Mouse (Mus musculus): ENCODE results near the gene Amy2a3. TPM values are rescaled to one million over a fixed set of nuclear protein-coding genes. Genes with fewer than 3 reads are reported as not detected.
"Not testable (repeated sequence)": the region's sequence is repeated elsewhere in the genome, so short reads cannot be mapped to it uniquely, and the experiment has no call there.

Amy2a3 gene
- polyA plus RNA-seq (2016; fragmentation: Nextera tagmentation; extraction: Ambion mirVana): not detected in 2 replicates

DNA sequence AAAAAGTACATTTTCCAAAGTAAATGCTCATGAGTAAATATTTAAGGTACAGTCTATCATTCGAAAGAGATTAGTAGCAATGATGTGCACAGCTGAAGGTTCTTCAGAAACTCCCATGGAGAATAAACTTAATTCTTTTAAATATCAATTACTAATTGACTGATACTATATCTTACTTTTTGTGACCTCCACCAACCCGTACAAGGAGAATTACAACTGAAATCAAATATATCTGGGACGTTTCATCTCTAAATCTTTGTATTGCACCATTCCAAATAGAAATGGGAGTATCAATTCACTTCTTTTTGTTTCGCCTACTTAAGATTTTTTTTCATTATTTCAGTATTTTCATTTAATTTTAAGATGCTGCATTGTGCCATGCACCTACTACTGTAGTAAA lies at the start of gene Amy2a3:
TSS of gene Amy2a3 (minus strand) at position 101 of the 400 bp plus-strand sequence.
- not testable (repeated sequence) for H3K9me3 ChIP-seq; H3K36me3 ChIP-seq; H3K9ac ChIP-seq (replicated peaks); H3K4me1 ChIP-seq; ATAC-seq (ENCODE audit: low FRiP score, low read depth); H3K4me2 ChIP-seq (replicated peaks); H3K27ac ChIP-seq (replicated peaks); H3K27me3 ChIP-seq; H3K4me3 ChIP-seq
- WGBS: no CpG with 5 or more reads among the region's 4 CpGs

DNA sequence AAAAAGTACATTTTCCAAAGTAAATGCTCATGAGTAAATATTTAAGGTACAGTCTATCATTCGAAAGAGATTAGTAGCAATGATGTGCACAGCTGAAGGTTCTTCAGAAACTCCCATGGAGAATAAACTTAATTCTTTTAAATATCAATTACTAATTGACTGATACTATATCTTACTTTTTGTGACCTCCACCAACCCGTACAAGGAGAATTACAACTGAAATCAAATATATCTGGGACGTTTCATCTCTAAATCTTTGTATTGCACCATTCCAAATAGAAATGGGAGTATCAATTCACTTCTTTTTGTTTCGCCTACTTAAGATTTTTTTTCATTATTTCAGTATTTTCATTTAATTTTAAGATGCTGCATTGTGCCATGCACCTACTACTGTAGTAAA lies 32.7 kb upstream of the Amy2a3 start, which contains the start of gene Amy2a2:
TSS of gene Amy2a2 (minus strand) at position 101 of the 400 bp plus-strand sequence.
- no CpG with 5 or more reads among the region's 4 CpGs for WGBS
- not testable (repeated sequence) for ATAC-seq (ENCODE audit: low FRiP score, low read depth); H3K9me3 ChIP-seq; H3K36me3 ChIP-seq; H3K4me2 ChIP-seq (replicated peaks); H3K27ac ChIP-seq (replicated peaks); H3K9ac ChIP-seq (replicated peaks); H3K4me3 ChIP-seq; H3K27me3 ChIP-seq; H3K4me1 ChIP-seq

DNA sequence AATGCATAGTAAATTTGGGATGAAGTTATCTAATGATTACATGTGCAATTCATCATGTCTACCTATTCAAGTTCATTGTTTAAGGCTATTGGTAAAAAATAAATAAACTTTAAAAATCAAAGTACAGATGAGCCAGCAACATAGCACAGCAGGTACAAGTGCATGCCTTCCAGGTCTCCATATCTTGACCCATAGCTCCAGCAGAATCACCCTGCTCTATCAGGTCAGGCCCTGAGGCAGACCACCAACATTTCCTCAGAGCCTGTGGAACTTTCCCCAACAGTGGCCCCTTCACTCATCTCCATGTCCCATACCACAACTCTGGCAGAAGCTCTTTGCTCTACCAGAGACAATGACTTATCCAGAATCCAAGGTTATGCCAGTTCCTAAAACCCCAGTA lies 21.6 kb upstream of the Amy2a3 start:
- not testable (repeated sequence) for H3K9me3 ChIP-seq; H3K4me2 ChIP-seq (replicated peaks); H3K4me3 ChIP-seq; H3K4me1 ChIP-seq; H3K9ac ChIP-seq (replicated peaks); H3K36me3 ChIP-seq; ATAC-seq (ENCODE audit: low FRiP score, low read depth); H3K27me3 ChIP-seq; H3K27ac ChIP-seq (replicated peaks)

GRCm38 (mm10) chr3:113312937-113313336 lies 10.9 kb downstream of the Amy2a3 start:
- H3K27ac ChIP-seq (replicated peaks); H3K9ac ChIP-seq (replicated peaks); H3K9me3 ChIP-seq; H3K27me3 ChIP-seq; H3K4me3 ChIP-seq; H3K4me1 ChIP-seq; H3K36me3 ChIP-seq; H3K4me2 ChIP-seq (replicated peaks): not testable (repeated sequence)
- ATAC-seq (ENCODE audit: low FRiP score, low read depth): peak; percentile 63
- no CpG with 5 or more reads among the region's 3 CpGs for WGBS

DNA sequence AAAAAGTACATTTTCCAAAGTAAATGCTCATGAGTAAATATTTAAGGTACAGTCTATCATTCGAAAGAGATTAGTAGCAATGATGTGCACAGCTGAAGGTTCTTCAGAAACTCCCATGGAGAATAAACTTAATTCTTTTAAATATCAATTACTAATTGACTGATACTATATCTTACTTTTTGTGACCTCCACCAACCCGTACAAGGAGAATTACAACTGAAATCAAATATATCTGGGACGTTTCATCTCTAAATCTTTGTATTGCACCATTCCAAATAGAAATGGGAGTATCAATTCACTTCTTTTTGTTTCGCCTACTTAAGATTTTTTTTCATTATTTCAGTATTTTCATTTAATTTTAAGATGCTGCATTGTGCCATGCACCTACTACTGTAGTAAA lies 32.5 kb downstream of the Amy2a3 start, which contains the start of gene Amy2a4:
TSS of gene Amy2a4 (minus strand) at position 101 of the 400 bp plus-strand sequence.
- H3K27ac ChIP-seq (replicated peaks): not testable (repeated sequence)

GRCm38 (mm10) chr3:113280285-113280684 lies 43.6 kb downstream of the Amy2a3 start:
- not testable (repeated sequence) for H3K4me3 ChIP-seq; H3K9me3 ChIP-seq; H3K4me2 ChIP-seq (replicated peaks); H3K27ac ChIP-seq (replicated peaks); H3K9ac ChIP-seq (replicated peaks); H3K4me1 ChIP-seq; H3K27me3 ChIP-seq; H3K36me3 ChIP-seq
- ATAC-seq (ENCODE audit: low FRiP score, low read depth): 0 out of 2 replicates have a peak, but pooled peaks have one; percentile 19

More for the DNA sequence above, 32.5 kb downstream of the Amy2a3 start, which contains the start of gene Amy2a4:
- ATAC-seq (ENCODE audit: low FRiP score, low read depth); H3K4me2 ChIP-seq (replicated peaks); H3K27me3 ChIP-seq; H3K36me3 ChIP-seq; H3K4me3 ChIP-seq; H3K9me3 ChIP-seq; H3K4me1 ChIP-seq; H3K9ac ChIP-seq (replicated peaks): not testable (repeated sequence)
- WGBS: no CpG with 5 or more reads among the region's 4 CpGs

- H3K4me1 ChIP-seq; H3K4me2 ChIP-seq (replicated peaks); H3K36me3 ChIP-seq; H3K4me3 ChIP-seq; H3K9ac ChIP-seq (replicated peaks); ATAC-seq (ENCODE audit: low FRiP score, low read depth); H3K9me3 ChIP-seq; H3K27ac ChIP-seq (replicated peaks); H3K27me3 ChIP-seq: not testable (repeated sequence)
Measured at GRCm38 (mm10) chr3:113279586-113279985, 44.3 kb downstream of the Amy2a3 start.

Other genes with a start within 250 kb of the Amy2a3 start
- gene Amy2a5, start 65.2 kb downstream of the Amy2a3 start, polyA plus RNA-seq (2016; fragmentation: Nextera tagmentation; extraction: Ambion mirVana): 0.07 and 0.15 TPM in 2 replicates
- not detected in 2 replicates for gene Amy2a4, start 32.6 kb downstream of the Amy2a3 start, polyA plus RNA-seq (2016; fragmentation: Nextera tagmentation; extraction: Ambion mirVana)
- not detected in 2 replicates for gene Amy2a2, start 32.6 kb upstream of the Amy2a3 start, polyA plus RNA-seq (2016; fragmentation: Nextera tagmentation; extraction: Ambion mirVana)
- not detected in 2 replicates for gene Amy2a1, start 208.4 kb upstream of the Amy2a3 start, polyA plus RNA-seq (2016; fragmentation: Nextera tagmentation; extraction: Ambion mirVana)